ENCODE assay signal across 18 mouse cellular contexts in the genomic region with DNA sequence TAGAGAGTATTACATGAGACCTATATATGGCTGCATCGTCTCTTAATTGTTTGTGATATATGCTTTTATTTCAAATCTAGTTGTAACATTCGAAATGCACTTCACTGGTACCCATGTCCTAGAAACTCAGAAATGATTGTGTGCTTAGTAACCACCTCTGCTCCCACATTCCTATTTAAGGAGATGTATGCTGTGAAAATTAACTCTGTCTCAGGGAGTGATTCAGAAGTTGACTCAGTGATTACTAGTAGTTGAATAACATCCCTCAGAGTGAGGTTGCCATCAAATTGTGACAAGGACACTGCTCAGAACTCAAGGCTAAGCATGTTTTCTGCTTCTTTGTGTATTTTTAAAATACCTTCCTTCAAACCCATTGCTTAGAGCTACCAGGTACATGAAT.
"Had no signal": no experiment of that assay in that cellular context is flagged by ENCODE, and none has a peak within 500 bp of the region (broad histone marks: within the 10 kb centered on the region; RNA-seq: fewer than 3 reads in every experiment).

No protein-coding gene starts in this region.

- H3K27me3 ChIP-seq: liver, embryonic 13.5 days; neural tube, embryonic 12.5 days; neural tube, embryonic 15.5 days; stomach, embryonic 15.5 days had no signal

- H3K27ac ChIP-seq: kidney, postnatal 0 days; left cerebral cortex, adult 2 months; liver, embryonic 13.5 days; macrophage; neural tube, embryonic 12.5 days; neural tube, embryonic 15.5 days; stomach, embryonic 15.5 days had no signal

- H3K9me3 ChIP-seq: liver, embryonic 13.5 days; neural tube, embryonic 12.5 days; neural tube, embryonic 15.5 days; stomach, embryonic 15.5 days had no signal

- DNase-seq: kidney, adult 9 months; kidney, postnatal 25 days; layer of hippocampus, postnatal 36 days; liver, embryonic 13.5 days; lung, embryonic 14.5 days; midbrain, embryonic 14.5 days; right cerebral cortex, adult 18-20 months; right cerebral cortex, postnatal 25 days; spleen, adult 18-20 months; thymus, adult 18-20 months; thymus, postnatal 36 days had no signal

- H3K4me2 ChIP-seq: liver, embryonic 13.5 days; lung, embryonic 14.5 days; neural tube, embryonic 12.5 days; neural tube, embryonic 15.5 days; stomach, embryonic 15.5 days had no signal

- H3K36me3 ChIP-seq: liver, embryonic 13.5 days; neural tube, embryonic 12.5 days; neural tube, embryonic 15.5 days; stomach, embryonic 15.5 days had no signal

- H3K4me1 ChIP-seq: liver, embryonic 13.5 days; neural tube, embryonic 12.5 days; neural tube, embryonic 15.5 days; stomach, embryonic 15.5 days had no signal

- H3K4me3 ChIP-seq: left cerebral cortex, adult 2 months; liver, embryonic 13.5 days; neural tube, embryonic 12.5 days; neural tube, embryonic 15.5 days; stomach, embryonic 15.5 days had no signal

- H3K9ac ChIP-seq: liver, embryonic 13.5 days; lung, embryonic 14.5 days; neural tube, embryonic 12.5 days; neural tube, embryonic 15.5 days; stomach, embryonic 15.5 days had no signal

- ATAC-seq: lung, postnatal 0 days had no signal
